Mouse (Mus musculus) liver, adult 2 months (tissue): ENCODE measurements at regions not wholly inside any gene's neighbourhood (a gene's known extent, or its start where the extent isn't known, plus 50 kb on each side); places are given as distances from the start of the nearest gene placed in this dataset.

Experiments
- CTCF ChIP-seq: fragments of 200-500 bp; IDR thresholded peaks from 2 replicates; pipeline ENCODE4 v1.5.1; 2011; ENCODE audit warnings: low read depth, low read length, control low read depth
- POLR2A ChIP-seq: fragments of 200-500 bp; IDR thresholded peaks from 2 replicates; pipeline ENCODE4 v1.6.1; 2011; ENCODE audit warnings: low read length, control low read depth; ENCODE audit not compliant: insufficient read depth; ENCODE audit errors: extremely low read depth

GRCm38 (mm10) chr5:75721291-75721690 lies 146.6 kb downstream of the Kit start:
- TF ChIP-seq CTCF, result no peak
- no peak for TF ChIP-seq POLR2A
